Mouse (Mus musculus): Measurements from ENCODE around the gene Arhgap22.

DNA sequence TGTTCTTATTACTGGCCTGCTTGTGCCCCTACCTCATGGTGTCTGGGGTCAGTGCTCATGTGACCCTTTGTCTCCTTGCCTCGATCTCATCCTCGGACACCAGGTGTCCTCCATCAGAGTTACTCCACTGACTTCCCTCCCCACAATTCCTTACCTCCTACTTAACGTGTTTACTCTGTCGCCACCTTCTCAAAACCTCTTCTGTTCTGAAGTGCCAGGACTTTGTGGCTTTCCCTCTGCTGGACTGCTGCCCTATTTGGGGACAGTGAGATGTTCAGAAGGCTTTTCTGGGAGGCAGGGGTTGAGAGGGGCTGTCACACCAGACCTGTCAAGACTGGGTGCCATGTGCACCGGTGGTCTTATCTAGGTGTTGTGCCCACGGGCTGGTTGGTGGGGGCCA lies 139.1 kb downstream of the Arhgap22 start:
- TF ChIP-seq CTCF (IDR thresholded peaks at IDR 0.05; ENCODE audit: insufficient read depth, low read length) (no peak), POLR2A (IDR thresholded peaks at IDR 0.05; ENCODE audit: borderline replicate concordance, extremely low read depth, low read depth, low read length) (no peak)

Data from lung, adult 2 months (tissue).